Mouse (Mus musculus): ENCODE measurements around the gene Otulinl. TPM values are rescaled to one million over a fixed set of nuclear protein-coding genes. Genes with fewer than 3 reads are reported as not detected.

The Otulinl gene
- total RNA-seq, 2 experiments from 2014 or later: 21.1 to 30.0 TPM

GRCm38 (mm10) chr15:27677801-27678200 lies 3.6 kb downstream of the Otulinl start:
- no peak for DNase-seq (ENCODE audit: extremely low spot score in 1 of 2, low spot score in 2 of 2)
- Histone ChIP-seq H3K4me3 (no peak overlapping the region), H3K27ac (no peak overlapping the region)
- no peak for TF ChIP-seq CTCF (IDR thresholded peaks at IDR 0.05)
- intact Hi-C loops (cut with DNase I): no loop called here

GRCm38 (mm10) chr15:27676211-27676610 lies 5.2 kb downstream of the Otulinl start:
- H3K27ac ChIP-seq: no peak overlapping the region
- no peak for TF ChIP-seq CTCF (IDR thresholded peaks at IDR 0.05)
- no peak overlapping the region for H3K4me3 ChIP-seq
- no peak for DNase-seq (ENCODE audit: extremely low spot score in 1 of 2, low spot score in 2 of 2)
- intact Hi-C loops (cut with DNase I): no loop called here

DNA sequence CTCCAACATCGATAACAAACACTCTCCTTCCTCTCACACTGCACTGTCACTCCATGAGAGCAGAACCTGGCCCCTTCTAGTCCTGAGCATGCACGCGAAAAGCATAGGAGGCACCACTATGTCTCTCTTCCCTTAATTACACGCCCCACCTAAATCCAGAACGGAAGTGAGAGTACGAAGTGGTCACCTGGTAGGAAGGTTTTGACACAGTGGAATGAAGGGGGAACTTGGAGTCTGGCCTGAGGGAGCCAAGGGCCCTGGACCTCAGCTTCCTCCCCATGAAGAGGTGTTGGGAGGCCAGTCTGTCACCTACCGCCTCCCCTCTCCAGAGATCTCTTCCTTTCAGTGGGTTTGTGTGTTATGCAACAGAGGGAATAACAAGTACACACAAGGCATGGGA lies 6.3 kb downstream of the Otulinl start:
- intact Hi-C loops (cut with DNase I): no loop called here
- no peak for TF ChIP-seq CTCF (IDR thresholded peaks at IDR 0.05)
- DNase-seq (ENCODE audit: extremely low spot score in 1 of 2, low spot score in 2 of 2): no peak
- no peak overlapping the region for H3K4me3 ChIP-seq
- H3K27ac ChIP-seq: no peak overlapping the region

DNA sequence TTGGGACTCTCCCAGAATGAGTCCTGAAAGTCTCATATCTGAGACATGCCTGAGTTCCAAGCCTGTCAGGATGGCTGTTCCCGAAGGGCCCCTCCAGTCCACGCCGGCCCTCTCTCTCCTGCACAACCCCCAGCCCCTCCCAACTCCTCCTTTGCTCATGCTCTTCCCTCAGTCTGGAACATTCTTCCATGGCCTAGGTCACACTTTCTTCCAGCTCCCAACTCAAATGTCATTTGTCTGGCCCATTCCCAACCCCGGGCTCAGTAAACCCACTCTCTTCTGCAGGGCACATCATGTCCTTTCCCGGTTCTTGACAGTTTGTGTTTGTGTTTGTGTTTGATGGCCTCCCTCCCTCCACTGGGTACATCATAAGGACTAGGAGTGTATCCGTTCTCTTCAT lies 7.3 kb downstream of the Otulinl start:
- no peak for TF ChIP-seq CTCF (IDR thresholded peaks at IDR 0.05)
- Histone ChIP-seq H3K27ac (no peak overlapping the region), H3K4me3 (no peak overlapping the region)
- no peak for DNase-seq (ENCODE audit: extremely low spot score in 1 of 2, low spot score in 2 of 2)
- intact Hi-C loops (cut with DNase I): no loop called here

GRCm38 (mm10) chr15:27673151-27673550 lies 8.2 kb downstream of the Otulinl start:
- TF ChIP-seq CTCF (IDR thresholded peaks at IDR 0.05): no peak

GRCm38 (mm10) chr15:27672259-27672658 lies 9.1 kb downstream of the Otulinl start:
- Histone ChIP-seq H3K4me3 (no peak overlapping the region), H3K27ac (no peak overlapping the region)
- TF ChIP-seq CTCF (IDR thresholded peaks at IDR 0.05): no peak
- intact Hi-C loops (cut with DNase I): no loop called here
- DNase-seq (ENCODE audit: extremely low spot score in 1 of 2, low spot score in 2 of 2): no peak

More at GRCm38 (mm10) chr15:27673151-27673550, 8.2 kb downstream of the Otulinl start:
- intact Hi-C loops (cut with DNase I): no loop called here
- Histone ChIP-seq H3K4me3 (no peak overlapping the region), H3K27ac (no peak overlapping the region)
- no peak for DNase-seq (ENCODE audit: extremely low spot score in 1 of 2, low spot score in 2 of 2)

- Histone ChIP-seq H3K4me3 (no peak overlapping the region), H3K27ac (no peak overlapping the region)
- no peak for TF ChIP-seq CTCF (IDR thresholded peaks at IDR 0.05)
- intact Hi-C loops (cut with DNase I): no loop called here
- no peak for DNase-seq (ENCODE audit: extremely low spot score in 1 of 2, low spot score in 2 of 2)
Observed at GRCm38 (mm10) chr15:27671612-27672245, 9.7 kb downstream of the Otulinl start.

DNA sequence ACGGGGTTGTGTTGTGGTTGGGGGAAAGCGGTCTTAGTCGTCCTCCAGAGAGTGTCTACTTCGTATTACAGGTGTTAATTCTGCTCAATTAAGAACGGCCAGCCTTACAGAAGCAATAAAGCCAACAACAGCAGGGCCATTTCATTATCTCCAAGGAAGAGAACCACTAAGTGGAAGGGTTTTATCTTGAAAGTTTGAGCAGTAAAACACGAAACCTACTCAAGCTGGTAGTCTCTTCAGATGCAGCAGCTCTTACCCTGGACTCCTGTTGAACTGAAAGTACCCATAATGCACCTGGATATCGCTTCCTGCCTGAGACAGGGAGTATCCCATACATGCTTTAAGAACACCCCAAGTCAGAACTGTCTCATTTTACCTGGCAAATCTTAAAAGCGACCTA lies 10.7 kb downstream of the Otulinl start:
- Histone ChIP-seq H3K27ac (no peak overlapping the region), H3K4me3 (no peak overlapping the region)
- intact Hi-C loops (cut with DNase I): no loop called here
- no peak for TF ChIP-seq CTCF (IDR thresholded peaks at IDR 0.05)
- no peak for DNase-seq (ENCODE audit: extremely low spot score in 1 of 2, low spot score in 2 of 2)

DNA sequence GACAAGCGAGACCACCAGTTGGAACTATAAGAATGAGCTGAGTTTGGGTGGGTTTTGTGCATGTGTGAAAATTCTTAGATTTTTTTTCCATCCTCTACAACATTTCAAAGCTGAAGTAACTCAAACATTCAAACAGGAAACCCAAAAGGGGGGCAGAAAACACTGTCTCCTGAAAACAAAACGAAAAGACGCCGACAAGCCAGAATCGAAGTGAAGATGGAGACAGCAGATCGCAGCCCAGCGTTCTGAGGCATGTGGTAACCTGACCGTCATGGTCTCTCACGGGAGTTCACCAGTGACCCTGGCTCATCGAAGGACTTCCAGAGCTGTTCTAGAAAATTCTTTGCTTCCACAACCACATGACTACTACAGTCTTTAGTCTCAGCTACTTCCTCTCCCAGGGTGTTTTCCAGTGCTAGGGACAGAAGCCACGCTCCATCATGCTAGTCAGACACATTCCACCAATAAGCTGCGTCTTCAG lies 11.4 kb downstream of the Otulinl start:
- DNase-seq (ENCODE audit: extremely low spot score in 1 of 2, low spot score in 2 of 2): no peak
- intact Hi-C loops (cut with DNase I): no loop called here
- no peak overlapping the region for H3K4me3 ChIP-seq
- H3K27ac ChIP-seq: peak overlapping the region; percentile 70
- no peak for TF ChIP-seq CTCF (IDR thresholded peaks at IDR 0.05)

- DNase-seq (ENCODE audit: extremely low spot score in 1 of 2, low spot score in 2 of 2): peak; percentile 37 to 55
- intact Hi-C loops (cut with DNase I): no loop called here
- no peak for TF ChIP-seq CTCF (IDR thresholded peaks at IDR 0.05)
- no peak overlapping the region for H3K4me3 ChIP-seq
- H3K27ac ChIP-seq: no peak overlapping the region
Observed at GRCm38 (mm10) chr15:27669276-27669675, 12.1 kb downstream of the Otulinl start.

GRCm38 (mm10) chr15:27668557-27668956 lies 12.8 kb downstream of the Otulinl start:
- H3K4me3 ChIP-seq: no peak overlapping the region
- DNase-seq (ENCODE audit: extremely low spot score in 1 of 2, low spot score in 2 of 2): no peak
- TF ChIP-seq CTCF (IDR thresholded peaks at IDR 0.05): no peak
- intact Hi-C loops (cut with DNase I): no loop called here
- H3K27ac ChIP-seq: no peak overlapping the region

DNA sequence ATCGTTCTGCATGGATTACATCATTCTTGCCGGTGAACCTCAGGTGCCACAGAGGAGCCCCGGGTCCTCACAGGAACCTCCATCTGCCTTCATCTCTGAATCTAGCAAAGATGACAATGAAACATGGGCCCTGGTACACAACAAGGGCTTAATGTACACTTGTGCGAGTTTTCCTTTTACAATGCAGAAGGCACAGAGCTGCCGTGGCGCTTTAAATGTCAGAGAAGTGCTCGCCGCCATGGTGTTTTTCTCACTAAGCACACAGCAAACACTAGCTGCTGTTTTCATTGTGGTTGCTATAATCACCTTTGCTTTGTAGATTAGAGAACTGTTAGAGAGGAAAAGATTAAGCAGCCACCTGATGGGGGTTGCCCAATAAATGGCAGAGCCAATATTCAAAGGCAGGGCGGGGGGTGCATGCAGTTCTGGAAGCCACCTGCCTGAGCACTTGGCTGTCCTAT lies 13.3 kb downstream of the Otulinl start:
- H3K27ac ChIP-seq: no peak overlapping the region
- no peak for TF ChIP-seq CTCF (IDR thresholded peaks at IDR 0.05)
- intact Hi-C loops (cut with DNase I): no loop called here
- no peak overlapping the region for H3K4me3 ChIP-seq
- DNase-seq (ENCODE audit: extremely low spot score in 1 of 2, low spot score in 2 of 2): no peak

- intact Hi-C loops (cut with DNase I): no loop called here
- no peak for TF ChIP-seq CTCF (IDR thresholded peaks at IDR 0.05)
- Histone ChIP-seq H3K4me3 (no peak overlapping the region), H3K27ac (no peak overlapping the region)
- no peak for DNase-seq (ENCODE audit: extremely low spot score in 1 of 2, low spot score in 2 of 2)
Observed at GRCm38 (mm10) chr15:27666911-27667539, 14.4 kb downstream of the Otulinl start.
